Mouse (Mus musculus) heart, adult 2 months (tissue): ENCODE measurements around the gene Ms4a4d. TPM values are rescaled to one million over a fixed set of nuclear protein-coding genes. Genes with fewer than 3 reads are reported as not detected.
A peak's percentile ranks its signal among the peaks of the same experiment; 100 is the strongest.
"Not testable (repeated sequence)": the region's sequence is repeated elsewhere in the genome, so short reads cannot be mapped to it uniquely, and the experiment has no call there.

ENCODE experiments used
- DNase-seq, 2 experiments: peaks; one replicate each; pipeline ENCODE4 v3.0.0; 2021
- H3K27ac ChIP-seq: fragments of 200-600 bp; 2 replicates; pipeline ENCODE4 v1.8.1; 2022
- H3K27me3 ChIP-seq: fragments of 200-500 bp; 2 replicates; pipeline ENCODE4 v1.6.1; 2012; ENCODE audit warnings: mild to moderate bottlenecking, low read length, inconsistent platforms, mixed read lengths; ENCODE audit not compliant: control insufficient read depth, insufficient read depth
- H3K36me3 ChIP-seq: fragments of 200-500 bp; 2 replicates; pipeline ENCODE4 v1.6.1; 2012; ENCODE audit warnings: low read length, inconsistent platforms; ENCODE audit not compliant: control insufficient read depth, insufficient read depth
- H3K4me1 ChIP-seq: fragments of 200-500 bp; 2 replicates; pipeline ENCODE4 v1.6.1; 2011; ENCODE audit warnings: low read length; ENCODE audit not compliant: control insufficient read depth, insufficient read depth
- H3K4me3 ChIP-seq: fragments of 200-600 bp; 2 replicates; pipeline ENCODE4 v1.8.1; 2022
- H3K79me2 ChIP-seq: fragments of 200-500 bp; replicated peaks from 2 replicates; pipeline ENCODE4 v1.6.1; 2012; ENCODE audit warnings: mild to moderate bottlenecking, inconsistent platforms, low read length, moderate library complexity, mixed read lengths; ENCODE audit not compliant: control insufficient read depth, insufficient read depth
- H3K9ac ChIP-seq: fragments of 200-500 bp; 2 replicates; pipeline ENCODE4 v1.6.1; 2012; ENCODE audit warnings: low read depth, mild to moderate bottlenecking, control low read depth, inconsistent platforms, low read length, mixed read lengths
- CTCF ChIP-seq: fragments of 200-600 bp; IDR thresholded peaks from 2 replicates; pipeline ENCODE4 v1.8.1; 2022; ENCODE audit warnings: antibody characterized with exemption, mild to moderate bottlenecking, moderate library complexity
- EP300 ChIP-seq: fragments of 200-500 bp; IDR thresholded peaks from 2 replicates; pipeline ENCODE4 v1.6.1; 2011; ENCODE audit warnings: low read depth, low read length, control low read depth; ENCODE audit not compliant: insufficient read depth
- POLR2A ChIP-seq: fragments of 200-500 bp; IDR thresholded peaks from 2 replicates; pipeline ENCODE4 v1.6.1; 2011; ENCODE audit warnings: mild to moderate bottlenecking, low read depth, low read length, control low read depth; ENCODE audit not compliant: insufficient read depth
- WGBS: fragments of 180-500 bp; shearing (Covaris S2); methylation state at CpG from one replicate; pipeline ENCODE4 v1.1.7; 2018; 5-methylcytosine and 5-hydroxymethylcytosine counted together
- intact Hi-C: fragments of 180-260 bp; cut with DNase I; formaldehyde crosslinking; loops from one replicate; pipeline ENCODE4 v1.15.1; 2025
- polyA plus RNA-seq: library from polyadenylated mRNA; depleted of rRNA; stranded (reverse); fragments of >200 nt; gene quantifications from 2 replicates; pipeline ENCODE4 v1.2.3, GENCODE M21; 2012
- total RNA-seq, 2 experiments: library from RNA; stranded (reverse); gene quantifications; 2 replicates each; pipeline ENCODE4 v1.2.3; 2021

Ms4a4d gene
- total and polyA plus RNA-seq, 3 experiments = 6.9 to 16.0 (median 8.0) TPM

DNA sequence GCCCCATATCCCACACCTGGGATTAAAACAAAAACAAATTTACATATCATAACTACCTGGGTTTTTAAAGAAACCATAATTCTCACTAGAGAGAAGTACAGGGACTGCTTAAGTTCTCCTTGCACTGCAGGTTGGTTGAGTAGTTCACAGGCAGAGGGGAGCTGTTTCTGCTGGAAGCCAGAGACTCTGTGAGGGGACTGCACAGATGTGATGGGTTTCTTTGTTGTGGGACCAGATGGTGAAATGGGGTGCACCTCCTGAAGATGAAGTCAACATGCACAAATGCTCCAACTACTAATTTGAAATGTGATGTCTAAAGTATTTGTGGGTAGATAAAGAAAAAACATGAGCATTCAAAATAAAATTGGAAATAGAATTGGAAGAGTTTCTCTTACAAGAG lies 11.3 kb downstream of the Ms4a4d start:
- H3K4me3 ChIP-seq = no peak overlapping the region
- no peaks in the 10 kb centered on the region for H3K27me3 ChIP-seq
- H3K36me3 ChIP-seq = no peaks in the 10 kb centered on the region
- no peak for DNase-seq
- no peak for TF ChIP-seq CTCF
- no peak for TF ChIP-seq EP300
- TF ChIP-seq POLR2A = no peak
- H3K9ac ChIP-seq = no peak overlapping the region
- no peak overlapping the region for H3K27ac ChIP-seq
- intact Hi-C loops = loop anchor here (2.0 kb wide), 1 partner anchor 47 kb away; no protein-coding TSS in a partner anchor
- no peaks in the 10 kb centered on the region for H3K79me2 ChIP-seq
- no peaks in the 10 kb centered on the region for H3K4me1 ChIP-seq

DNA sequence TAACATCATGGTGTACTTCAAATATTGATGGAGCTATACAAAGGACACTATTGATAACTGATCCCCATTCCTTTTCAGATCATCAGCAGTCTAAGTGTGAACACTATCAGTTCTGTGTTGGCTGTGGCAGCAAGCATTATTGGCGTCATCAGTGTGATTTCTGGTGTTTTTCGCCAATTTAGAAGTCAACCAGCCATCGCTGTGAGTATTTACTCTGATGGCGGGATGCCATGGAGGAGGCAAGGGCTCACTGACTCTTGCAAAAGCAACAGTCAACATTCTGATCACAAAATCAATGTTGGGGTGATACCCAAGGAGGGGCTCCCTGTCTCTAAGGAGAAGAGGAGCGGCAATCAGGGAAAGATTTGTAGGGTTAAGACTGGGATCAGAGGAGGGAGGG lies 18.1 kb downstream of the Ms4a4d start:
- H3K79me2 ChIP-seq = no peaks in the 10 kb centered on the region
- H3K27me3 ChIP-seq = no peaks in the 10 kb centered on the region
- intact Hi-C loops = no loop called here
- no peak overlapping the region for H3K4me3 ChIP-seq
- H3K27ac ChIP-seq = no peak overlapping the region
- no peak for TF ChIP-seq EP300
- TF ChIP-seq CTCF = no peak
- no peak for TF ChIP-seq POLR2A
- no peaks in the 10 kb centered on the region for H3K36me3 ChIP-seq
- no peaks in the 10 kb centered on the region for H3K4me1 ChIP-seq
- no peak for DNase-seq
- 76% methylated on average over 5 of the region's 5 CpGs for WGBS
- H3K9ac ChIP-seq = no peak overlapping the region

DNA sequence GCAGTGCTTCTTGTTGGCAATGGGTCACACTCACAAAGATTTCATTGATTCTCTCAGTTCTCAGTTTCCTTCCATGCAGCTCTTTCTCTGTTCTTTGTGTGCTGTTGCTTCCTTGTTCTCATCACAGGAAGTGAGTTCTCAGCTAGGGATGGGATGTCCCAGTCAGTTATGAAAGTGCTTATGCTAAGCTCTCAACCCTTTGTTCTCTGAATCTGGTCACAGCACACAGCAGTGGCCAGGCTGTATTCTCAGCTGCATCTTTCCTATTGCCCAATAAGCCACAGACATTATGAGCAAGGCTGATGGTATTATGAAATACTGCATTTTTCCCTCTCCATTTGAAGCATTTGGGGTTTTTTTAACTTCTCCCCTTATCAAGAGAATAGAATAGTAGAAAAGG lies 23.0 kb downstream of the Ms4a4d start:
- intact Hi-C loops, H3K36me3 ChIP-seq: not testable (repeated sequence)
- peak in 1 of 2 experiments; percentile 21 for DNase-seq

DNA sequence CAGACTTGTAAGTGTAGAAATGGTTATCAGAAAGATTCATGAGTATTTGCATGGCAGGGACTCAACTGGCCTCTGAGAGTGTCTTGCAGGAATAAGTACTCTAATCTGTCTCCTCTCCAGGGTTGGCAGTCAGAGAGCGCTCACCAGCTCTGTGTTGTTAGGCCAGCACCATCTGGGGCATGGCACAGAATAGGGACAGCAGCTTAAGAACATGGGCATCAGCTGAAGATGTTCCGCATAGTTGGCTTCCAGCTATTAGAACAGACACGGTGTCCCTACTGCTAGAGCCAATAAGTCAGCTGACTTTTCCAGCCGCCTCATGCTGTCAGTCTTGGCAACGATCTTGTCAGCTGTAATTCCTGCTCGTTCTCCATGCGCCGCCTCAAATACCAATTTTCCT lies 38.4 kb downstream of the Ms4a4d start:
- TF ChIP-seq CTCF = no peak
- TF ChIP-seq EP300 = no peak
- no peak for TF ChIP-seq POLR2A
- no peak for DNase-seq
- Histone ChIP-seq H3K79me2 (no peaks in the 10 kb centered on the region), H3K27ac (no peak overlapping the region), H3K4me1 (no peaks in the 10 kb centered on the region), H3K36me3 (no peaks in the 10 kb centered on the region), H3K27me3 (no peaks in the 10 kb centered on the region), H3K9ac (no peak overlapping the region), H3K4me3 (no peak overlapping the region)
- intact Hi-C loops = no loop called here
- WGBS = 73% methylated on average over 8 of the region's 8 CpGs

More for the DNA sequence above, 23.0 kb downstream of the Ms4a4d start:
- not testable (repeated sequence) for H3K27ac ChIP-seq, H3K9ac ChIP-seq, H3K79me2 ChIP-seq, H3K4me1 ChIP-seq, H3K4me3 ChIP-seq, H3K27me3 ChIP-seq

DNA sequence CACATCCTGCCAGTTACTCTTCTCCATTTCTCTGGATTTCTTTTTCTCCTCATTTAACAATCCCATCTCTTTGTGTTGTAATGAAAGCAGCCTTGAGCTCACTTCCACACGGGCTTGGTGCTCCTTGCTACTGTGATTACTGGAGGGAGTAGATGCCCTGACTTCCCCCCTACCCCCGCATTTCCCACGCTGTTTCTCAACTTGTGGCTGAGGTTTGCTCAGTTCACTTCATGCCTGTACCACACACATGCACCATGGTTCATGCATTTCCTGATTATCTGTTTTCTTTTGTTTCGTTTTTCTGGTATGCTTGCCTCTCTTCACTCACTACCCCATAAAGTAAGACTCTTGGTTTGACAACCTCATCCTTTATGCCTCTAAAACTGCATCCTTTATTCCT lies 52.6 kb downstream of the Ms4a4d start:
- Histone ChIP-seq H3K79me2 (no peaks in the 10 kb centered on the region), H3K27ac (no peak overlapping the region), H3K4me3 (no peak overlapping the region), H3K9ac (no peak overlapping the region), H3K27me3 (no peaks in the 10 kb centered on the region), H3K36me3 (no peaks in the 10 kb centered on the region), H3K4me1 (no peaks in the 10 kb centered on the region)
- intact Hi-C loops = no loop called here
- no peak for TF ChIP-seq EP300
- no peak for TF ChIP-seq CTCF
- TF ChIP-seq POLR2A = no peak
- 41% methylated on average over 4 of the region's 4 CpGs for WGBS
- no peak for DNase-seq

DNA sequence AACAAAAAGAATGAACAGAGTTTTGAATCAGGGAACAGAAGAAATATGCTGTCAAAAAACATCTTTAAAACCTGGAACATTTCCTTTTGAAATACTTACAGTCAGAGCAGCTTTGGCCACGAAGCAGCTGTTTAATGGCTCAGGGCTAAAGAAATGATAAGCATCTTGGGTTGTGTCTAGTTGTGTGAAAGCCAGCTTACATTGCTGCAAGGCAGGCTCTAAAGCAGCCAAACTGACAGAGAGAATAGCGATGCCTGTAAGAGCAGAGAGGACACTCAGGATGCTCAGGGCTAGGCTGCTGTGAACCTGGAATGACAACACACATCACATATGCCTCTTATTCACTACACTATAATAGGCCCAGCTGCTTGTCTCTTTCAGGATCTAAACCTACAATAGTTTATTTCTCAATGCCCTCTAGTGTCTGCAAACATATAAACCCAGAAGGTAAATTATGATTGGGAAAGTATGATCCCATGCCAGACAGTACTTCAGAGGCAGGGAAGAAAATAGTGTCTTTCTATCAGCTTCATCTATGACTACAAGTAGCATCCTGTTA lies 53.4 kb downstream of the Ms4a4d start:
- Histone ChIP-seq H3K27ac (no peak overlapping the region), H3K4me1 (no peaks in the 10 kb centered on the region), H3K36me3 (no peaks in the 10 kb centered on the region), H3K79me2 (no peaks in the 10 kb centered on the region), H3K27me3 (no peaks in the 10 kb centered on the region), H3K4me3 (no peak overlapping the region), H3K9ac (no peak overlapping the region)
- no peak for DNase-seq
- no peak for TF ChIP-seq CTCF
- no peak for TF ChIP-seq POLR2A
- TF ChIP-seq EP300 = no peak
- intact Hi-C loops = no loop called here
- WGBS = 60% methylated on average over 2 of the region's 2 CpGs
